Mouse (Mus musculus) heart, embryonic 16.5 days (tissue): ENCODE measurements at regions not wholly inside any gene's neighbourhood (a gene's known extent, or its start where the extent isn't known, plus 50 kb on each side); places are given as distances from the start of the nearest gene placed in this dataset.
"Not testable (repeated sequence)": the region's sequence is repeated elsewhere in the genome, so short reads cannot be mapped to it uniquely, and the experiment has no call there.

Source experiments
- ATAC-seq: fragments of 200-750 bp; cut with Nextera tagmentation; replicated peaks from 2 replicates; pipeline ENCODE4 v1.8.0; 2017; ENCODE audit warnings: moderate number of reproducible peaks; ENCODE audit not compliant: insufficient read depth, low FRiP score; ENCODE audit errors: extremely low read depth
- H3K27ac ChIP-seq: fragments of 300-500 bp; sonication (generic); 2 replicates; pipeline ENCODE4 v1.5.1; 2014; ENCODE audit warnings: mild to moderate bottlenecking, low read length, control low read depth, moderate library complexity
- H3K27me3 ChIP-seq: fragments of 300-500 bp; sonication (generic); 2 replicates; pipeline ENCODE4 v1.6.1; 2014; ENCODE audit warnings: low read length, mixed read lengths; ENCODE audit not compliant: control insufficient read depth, insufficient read depth
- H3K36me3 ChIP-seq: fragments of 300-500 bp; sonication (generic); 2 replicates; pipeline ENCODE4 v1.6.1; 2014; ENCODE audit not compliant: control insufficient read depth, insufficient read depth
- H3K4me1 ChIP-seq: fragments of 300-500 bp; sonication (generic); 2 replicates; pipeline ENCODE4 v1.6.1; 2014; ENCODE audit warnings: low read length, mixed read lengths; ENCODE audit not compliant: control insufficient read depth, insufficient read depth
- H3K4me2 ChIP-seq: fragments of 300-500 bp; sonication (generic); 2 replicates; pipeline ENCODE4 v1.6.1; 2014; ENCODE audit warnings: low read depth, mild to moderate bottlenecking, control low read depth, low read length
- H3K4me3 ChIP-seq: fragments of 300-500 bp; sonication (generic); 2 replicates; pipeline ENCODE4 v1.5.1; 2014; ENCODE audit warnings: mild to moderate bottlenecking, control low read depth, low read length
- H3K9ac ChIP-seq: fragments of 300-500 bp; sonication (generic); 2 replicates; pipeline ENCODE4 v1.6.1; 2014; ENCODE audit warnings: low read length, control low read depth
- H3K9me3 ChIP-seq: fragments of 300-500 bp; sonication (generic); replicated peaks from 2 replicates; pipeline ENCODE4 v1.6.1; 2016; ENCODE audit warnings: low read length; ENCODE audit not compliant: control insufficient read depth
- WGBS: fragments of 180-500 bp; shearing (Covaris S2); extraction: QIAGEN DNeasy Blood & Tissue Kit; methylation state at CpG from one replicate; pipeline ENCODE4 v1.1.7; 2014; 5-methylcytosine and 5-hydroxymethylcytosine counted together

GRCm38 (mm10) chr13:18495021-18495811 is 97.7 kb upstream of the Pou6f2 start:
- H3K4me1 ChIP-seq: no peaks in the 10 kb centered on the region
- H3K27me3 ChIP-seq: 0 out of 2 replicates have a peak, but pooled peaks cover 2% of the 10 kb centered on the region
- ATAC-seq: no peak
- no peak overlapping the region for H3K9ac ChIP-seq
- H3K27ac ChIP-seq: no peak overlapping the region
- H3K36me3 ChIP-seq: no peaks in the 10 kb centered on the region
- no peak overlapping the region for H3K4me2 ChIP-seq
- H3K4me3 ChIP-seq: no peak overlapping the region
- 81% methylated on average over 10 of the region's 10 CpGs for WGBS
- no peaks in the 10 kb centered on the region for H3K9me3 ChIP-seq

- not testable (repeated sequence) for H3K27ac ChIP-seq, H3K36me3 ChIP-seq, H3K9me3 ChIP-seq, H3K4me1 ChIP-seq, H3K4me3 ChIP-seq, H3K9ac ChIP-seq, H3K27me3 ChIP-seq, ATAC-seq, H3K4me2 ChIP-seq
- 30% methylated on average over 4 of the region's 4 CpGs for WGBS
Measured at GRCm38 (mm10) chr13:18485785-18486184, 88.3 kb upstream of the Pou6f2 start.

GRCm38 (mm10) chr13:18485080-18485479 is 87.6 kb upstream of the Pou6f2 start:
- Histone ChIP-seq H3K9me3 (no peaks in the 10 kb centered on the region), H3K27me3 (no peaks in the 10 kb centered on the region), H3K36me3 (no peaks in the 10 kb centered on the region), H3K4me1 (no peaks in the 10 kb centered on the region), H3K27ac (no peak overlapping the region), H3K4me3 (no peak overlapping the region), H3K4me2 (no peak overlapping the region), H3K9ac (no peak overlapping the region)
- ATAC-seq: no peak
- 67% methylated on average over 1 of the region's 1 CpGs for WGBS

GRCm38 (mm10) chr13:18476311-18476710 is 78.8 kb upstream of the Pou6f2 start:
- Histone ChIP-seq H3K4me1 (no peaks in the 10 kb centered on the region), H3K27me3 (no peaks in the 10 kb centered on the region), H3K4me2 (no peak overlapping the region), H3K9me3 (no peaks in the 10 kb centered on the region), H3K36me3 (no peaks in the 10 kb centered on the region), H3K4me3 (no peak overlapping the region), H3K9ac (no peak overlapping the region), H3K27ac (no peak overlapping the region)
- ATAC-seq: no peak

GRCm38 (mm10) chr13:18471534-18471933 is 74.0 kb upstream of the Pou6f2 start:
- no peak for ATAC-seq
- H3K4me1 ChIP-seq: no peaks in the 10 kb centered on the region
- H3K27ac ChIP-seq: no peak overlapping the region
- H3K9me3 ChIP-seq: no peaks in the 10 kb centered on the region
- H3K36me3 ChIP-seq: no peaks in the 10 kb centered on the region
- no peak overlapping the region for H3K4me2 ChIP-seq
- H3K27me3 ChIP-seq: no peaks in the 10 kb centered on the region
- H3K4me3 ChIP-seq: no peak overlapping the region
- 62% methylated on average over 1 of the region's 1 CpGs for WGBS
- no peak overlapping the region for H3K9ac ChIP-seq

GRCm38 (mm10) chr13:18465921-18466320 is 68.4 kb upstream of the Pou6f2 start:
- no peaks in the 10 kb centered on the region for H3K27me3 ChIP-seq
- no peak for ATAC-seq
- H3K4me2 ChIP-seq: no peak overlapping the region
- WGBS: 78% methylated on average over 7 of the region's 7 CpGs
- H3K27ac ChIP-seq: no peak overlapping the region
- no peaks in the 10 kb centered on the region for H3K4me1 ChIP-seq
- H3K9ac ChIP-seq: no peak overlapping the region
- H3K9me3 ChIP-seq: no peaks in the 10 kb centered on the region
- no peaks in the 10 kb centered on the region for H3K36me3 ChIP-seq
- H3K4me3 ChIP-seq: no peak overlapping the region

- H3K27ac ChIP-seq: no peak overlapping the region
- H3K9ac ChIP-seq: no peak overlapping the region
- H3K4me1 ChIP-seq: no peaks in the 10 kb centered on the region
- WGBS: 51% methylated on average over 4 of the region's 4 CpGs
- no peaks in the 10 kb centered on the region for H3K27me3 ChIP-seq
- no peak for ATAC-seq
- no peak overlapping the region for H3K4me3 ChIP-seq
- no peaks in the 10 kb centered on the region for H3K9me3 ChIP-seq
- H3K36me3 ChIP-seq: no peaks in the 10 kb centered on the region
- H3K4me2 ChIP-seq: no peak overlapping the region
Measured at GRCm38 (mm10) chr13:18462221-18462620, 64.7 kb upstream of the Pou6f2 start.

- Histone ChIP-seq H3K4me1 (no peaks in the 10 kb centered on the region), H3K4me2 (no peak overlapping the region), H3K9me3 (no peaks in the 10 kb centered on the region), H3K27ac (no peak overlapping the region), H3K9ac (no peak overlapping the region), H3K4me3 (no peak overlapping the region), H3K36me3 (no peaks in the 10 kb centered on the region), H3K27me3 (no peaks in the 10 kb centered on the region)
- no peak for ATAC-seq
- 61% methylated on average over 14 of the region's 14 CpGs for WGBS
Measured at GRCm38 (mm10) chr13:18457337-18458236, 60.1 kb upstream of the Pou6f2 start.
